Comparison of ENCODE assay signal across 18 mouse cellular contexts in genomic region chr1:131080686-131081085, GRCm38 (mm10). TPM values are rescaled to one million over a fixed set of nuclear protein-coding genes. Genes with fewer than 3 reads are reported as not detected.
A peak's percentile ranks its signal among the peaks of the same experiment; 100 is the strongest.
DNase-seq lines count a peak whose midpoint lies in the region; ATAC-seq and TF ChIP-seq lines count a peak whose summit lies in the region.
"Had no signal": no experiment of that assay in that cellular context is flagged by ENCODE, and none has a peak within 500 bp of the region (broad histone marks: within the 10 kb centered on the region; RNA-seq: fewer than 3 reads in every experiment).

No protein-coding gene starts in this region.

- no peaks in the 10 kb centered on the region for H3K9me3 ChIP-seq in forebrain, embryonic 13.5 days (replicated peaks)
- no peaks in the 10 kb centered on the region for H3K9me3 ChIP-seq in forebrain, postnatal 0 days (ENCODE audit: low read length)
- H3K9me3 ChIP-seq in lung, embryonic 15.5 days = no peaks in the 10 kb centered on the region
- H3K9me3 ChIP-seq: embryonic facial prominence, embryonic 13.5 days; limb, embryonic 10.5 days; stomach, embryonic 15.5 days had no signal

- 97% methylated on average over 1 of the region's 1 CpGs for WGBS in forebrain, embryonic 13.5 days
- WGBS in forebrain, postnatal 0 days = 100% methylated on average over 1 of the region's 1 CpGs
- 83% methylated on average over 1 of the region's 1 CpGs for WGBS in lung, embryonic 15.5 days

- H3K9ac ChIP-seq in forebrain, embryonic 13.5 days = no peak overlapping the region
- H3K9ac ChIP-seq in forebrain, postnatal 0 days = no peak overlapping the region
- no peak overlapping the region for H3K9ac ChIP-seq in lung, embryonic 15.5 days
- H3K9ac ChIP-seq: embryonic facial prominence, embryonic 13.5 days; stomach, embryonic 15.5 days had no signal

- no peaks in the 10 kb centered on the region for H3K27me3 ChIP-seq in forebrain, embryonic 13.5 days
- no peaks in the 10 kb centered on the region for H3K27me3 ChIP-seq in forebrain, postnatal 0 days (ENCODE audit: insufficient read depth, low read length)
- no peaks in the 10 kb centered on the region for H3K27me3 ChIP-seq in lung, embryonic 15.5 days
- H3K27me3 ChIP-seq: embryonic facial prominence, embryonic 13.5 days; stomach, embryonic 15.5 days had no signal

- TF ChIP-seq CTCF in forebrain, postnatal 0 days (IDR thresholded peaks at IDR 0.05; ENCODE audit: low read depth) = no peak

- H3K27ac ChIP-seq in forebrain, embryonic 13.5 days = peak overlapping the region; percentile 95; the same call in 1 of the 2 replicates
- H3K27ac ChIP-seq in forebrain, postnatal 0 days (ENCODE audit: low read depth, low read length) = no peak overlapping the region
- peak overlapping the region; percentile 83 for H3K27ac ChIP-seq in lung, embryonic 15.5 days
- H3K27ac ChIP-seq: embryonic facial prominence, embryonic 13.5 days; left cerebral cortex, adult 2 months; limb, embryonic 10.5 days; stomach, embryonic 15.5 days had no signal

- ATAC-seq in forebrain, embryonic 13.5 days = no peak
- no peak for ATAC-seq in forebrain, postnatal 0 days
- no peak for ATAC-seq in lung, embryonic 15.5 days (ENCODE audit: borderline replicate concordance, extremely low read depth, low FRiP score, low TSS enrichment)
- ATAC-seq: hindbrain, embryonic 16.5 days had no signal

- no peak overlapping the region for H3K4me2 ChIP-seq in forebrain, embryonic 13.5 days
- H3K4me2 ChIP-seq in forebrain, postnatal 0 days (ENCODE audit: low read depth) = no peak overlapping the region
- H3K4me2 ChIP-seq in lung, embryonic 15.5 days = no peak overlapping the region
- H3K4me2 ChIP-seq: embryonic facial prominence, embryonic 13.5 days; liver, embryonic 11.5 days; stomach, embryonic 15.5 days had no signal

- no peak for DNase-seq in forebrain, postnatal 0 days
- DNase-seq in lung, postnatal 14 days = no peak
- DNase-seq in thymus, postnatal 14 days = peak; percentile 26
- DNase-seq in thymus, postnatal 36 days = no peak
- DNase-seq in natural killer cell, adult 2 months (ENCODE audit: low spot score in 2 of 2) = peak; percentile 37 to 42
- DNase-seq in adrenal gland, postnatal 36 days = no peak
- DNase-seq: cerebellum, adult 9-10 months; heart, postnatal 14 days; kidney, adult 2 months; kidney, postnatal 14 days had no signal

- peaks cover 89% of the 10 kb centered on the region for H3K4me1 ChIP-seq in forebrain, embryonic 13.5 days
- peaks cover 16% of the 10 kb centered on the region for H3K4me1 ChIP-seq in forebrain, postnatal 0 days (ENCODE audit: insufficient read depth)
- peaks cover 81% of the 10 kb centered on the region for H3K4me1 ChIP-seq in lung, embryonic 15.5 days

- no peaks in the 10 kb centered on the region for H3K36me3 ChIP-seq in forebrain, embryonic 13.5 days (ENCODE audit: poor library complexity, severe bottlenecking)
- no peaks in the 10 kb centered on the region for H3K36me3 ChIP-seq in forebrain, postnatal 0 days (ENCODE audit: insufficient read depth)
- no peaks in the 10 kb centered on the region for H3K36me3 ChIP-seq in lung, embryonic 15.5 days
- H3K36me3 ChIP-seq: embryonic facial prominence, embryonic 13.5 days; stomach, embryonic 15.5 days had no signal

- no peak overlapping the region for H3K4me3 ChIP-seq in forebrain, embryonic 13.5 days
- no peak overlapping the region for H3K4me3 ChIP-seq in forebrain, postnatal 0 days (ENCODE audit: low read depth, low read length)
- H3K4me3 ChIP-seq in lung, embryonic 15.5 days = no peak overlapping the region
- H3K4me3 ChIP-seq: embryonic facial prominence, embryonic 13.5 days; left cerebral cortex, adult 2 months; limb, embryonic 10.5 days; stomach, embryonic 15.5 days had no signal

RNA-seq across cellular contexts. Expression of gene Mapkapk2, which starts 16.9 kb away (rescaled TPM):
- 28.4 and 30.5 TPM in 2 replicates for polyA plus RNA-seq in forebrain, embryonic 13.5 days (2015; fragmentation: Nextera tagmentation; extraction: Ambion mirVana)
- total RNA-seq in forebrain, postnatal 0 days (2014; rRNA removed) = 47.9 and 57.3 TPM in 2 replicates
- 18.0 and 18.3 TPM in 2 replicates for polyA plus RNA-seq in forebrain, postnatal 0 days (2015; fragmentation: Nextera tagmentation; extraction: Ambion mirVana)
- polyA plus RNA-seq in lung, embryonic 15.5 days (2015; fragmentation: Nextera tagmentation; extraction: Ambion mirVana) = 57.9 and 61.0 TPM in 2 replicates
- total RNA-seq in adrenal gland, postnatal 36 days (2021) = 100 to 1,000 TPM; 205 to 213 TPM

RNA-seq across cellular contexts. Expression of gene Dyrk3, which starts 57.5 kb away (rescaled TPM):
- polyA plus RNA-seq in forebrain, embryonic 13.5 days (2015; fragmentation: Nextera tagmentation; extraction: Ambion mirVana) = 16.7 and 18.9 TPM in 2 replicates
- 14.3 and 16.9 TPM in 2 replicates for total RNA-seq in forebrain, postnatal 0 days (2014; rRNA removed)
- 17.7 and 19.1 TPM in 2 replicates for polyA plus RNA-seq in forebrain, postnatal 0 days (2015; fragmentation: Nextera tagmentation; extraction: Ambion mirVana)
- polyA plus RNA-seq in lung, embryonic 15.5 days (2015; fragmentation: Nextera tagmentation; extraction: Ambion mirVana) = 3.3 and 3.7 TPM in 2 replicates
- total RNA-seq in adrenal gland, postnatal 36 days (2021) = 1 to 10 TPM; 4.3 to 7.3 TPM

Comparison
In these comparisons a context has a peak if more than half of its experiments do, and no peak if none do; other contexts are left out.
1. DNase-seq: peak in thymus, postnatal 14 days (single experiment) and natural killer cell, adult 2 months (2 of 2); none in forebrain, postnatal 0 days (single experiment), lung, postnatal 14 days (single experiment), thymus, postnatal 36 days (0 of 2) and adrenal gland, postnatal 36 days (0 of 2).